Mouse (Mus musculus) stomach, embryonic 15.5 days (tissue): ENCODE measurements around the gene Rbfox1. TPM values are rescaled to one million over a fixed set of nuclear protein-coding genes. Genes with fewer than 3 reads are reported as not detected.
A peak's percentile ranks its signal among the peaks of the same experiment; 100 is the strongest.

Source experiments
- ATAC-seq: fragments of 200-750 bp; cut with Nextera tagmentation; 2 replicates; pipeline ENCODE4 v1.8.0; 2017; ENCODE audit warnings: low read depth, moderate number of reproducible peaks, moderate TSS enrichment; ENCODE audit not compliant: insufficient read depth, low FRiP score
- H3K27ac ChIP-seq: fragments of 300-500 bp; sonication (generic); 2 replicates; pipeline ENCODE4 v1.5.1; 2015; ENCODE audit warnings: mild to moderate bottlenecking, inconsistent platforms
- H3K27me3 ChIP-seq: fragments of 300-500 bp; sonication (generic); replicated peaks from 2 replicates; pipeline ENCODE4 v1.6.1; 2015; ENCODE audit warnings: inconsistent platforms
- H3K36me3 ChIP-seq: fragments of 300-500 bp; sonication (generic); 2 replicates; pipeline ENCODE4 v1.6.1; 2015; ENCODE audit warnings: inconsistent platforms
- H3K4me1 ChIP-seq: fragments of 300-500 bp; sonication (generic); 2 replicates; pipeline ENCODE4 v1.6.1; 2015; ENCODE audit warnings: inconsistent platforms
- H3K4me2 ChIP-seq: fragments of 300-500 bp; sonication (generic); 2 replicates; pipeline ENCODE4 v1.6.1; 2015; ENCODE audit warnings: mild to moderate bottlenecking, inconsistent platforms
- H3K4me3 ChIP-seq: fragments of 300-500 bp; sonication (generic); replicated peaks from 2 replicates; pipeline ENCODE4 v1.5.1; 2015; ENCODE audit warnings: inconsistent platforms
- H3K9ac ChIP-seq: fragments of 300-500 bp; sonication (generic); 2 replicates; pipeline ENCODE4 v1.6.1; 2015; ENCODE audit warnings: inconsistent platforms
- H3K9me3 ChIP-seq: fragments of 300-500 bp; sonication (generic); 2 replicates; pipeline ENCODE4 v1.6.1; 2016; ENCODE audit warnings: inconsistent platforms
- WGBS: fragments of 180-500 bp; shearing (Covaris S2); methylation state at CpG from one replicate; pipeline ENCODE4 v1.1.7; 2015; 5-methylcytosine and 5-hydroxymethylcytosine counted together
- polyA plus RNA-seq: library from polyadenylated mRNA; unstranded; fragments of >200 nt; fragmentation: Nextera tagmentation; extraction: Ambion mirVana; gene quantifications from 2 replicates; pipeline ENCODE4 v1.2.1, GENCODE M21; 2015

The Rbfox1 gene
- polyA plus RNA-seq, 1 experiment from 2014 or later = 3.5 TPM

DNA sequence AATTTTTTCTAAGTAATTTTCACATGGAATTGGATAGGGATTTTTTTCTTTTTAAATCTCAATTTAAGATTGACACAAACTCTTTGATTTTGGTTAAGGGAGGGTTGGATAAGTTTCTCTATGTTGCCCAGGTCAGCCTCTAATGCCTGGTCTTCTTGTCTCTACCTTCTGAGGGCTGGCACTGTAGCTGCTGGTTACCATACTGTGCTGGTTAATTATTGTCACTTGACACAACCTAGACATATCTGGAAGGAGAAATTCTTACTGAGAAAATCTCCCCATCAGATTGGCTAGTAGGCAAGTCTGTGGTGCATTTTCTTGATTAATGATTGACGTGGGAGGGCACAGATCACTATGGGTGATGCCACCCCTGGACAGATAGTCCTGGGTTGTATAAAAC lies 177.3 kb downstream of the Rbfox1 start:
- Histone ChIP-seq H3K4me3 (no peak overlapping the region), H3K27ac (no peak overlapping the region), H3K9me3 (no peaks in the 10 kb centered on the region), H3K4me2 (no peak overlapping the region), H3K27me3 (no peaks in the 10 kb centered on the region), H3K4me1 (no peaks in the 10 kb centered on the region), H3K36me3 (no peaks in the 10 kb centered on the region), H3K9ac (no peak overlapping the region)
- 89% methylated on average over 1 of the region's 1 CpGs for WGBS
- no peak for ATAC-seq

DNA sequence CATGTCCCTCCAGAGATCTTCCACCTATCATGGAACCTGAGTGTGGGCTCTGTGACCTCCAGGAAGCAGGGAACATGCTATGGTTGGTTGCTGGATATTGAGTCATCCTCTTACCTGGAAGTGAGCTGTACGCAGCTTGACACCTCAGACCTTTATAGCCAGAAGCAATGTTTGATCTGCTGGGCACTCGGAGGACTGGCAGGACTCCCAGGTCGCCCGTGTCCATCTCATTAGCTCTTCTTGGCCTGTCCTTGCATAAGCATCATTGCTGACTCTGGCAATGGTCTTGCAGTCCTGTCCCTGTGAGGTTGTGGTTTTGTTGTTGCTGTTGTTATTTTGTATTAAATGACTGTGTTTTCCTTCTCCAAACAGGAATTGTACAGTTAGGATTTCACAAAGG lies 180.3 kb downstream of the Rbfox1 start:
- no peak overlapping the region for H3K4me3 ChIP-seq
- no peak overlapping the region for H3K9ac ChIP-seq
- H3K36me3 ChIP-seq = no peaks in the 10 kb centered on the region
- no peak overlapping the region for H3K4me2 ChIP-seq
- H3K4me1 ChIP-seq = no peaks in the 10 kb centered on the region
- 87% methylated on average over 4 of the region's 4 CpGs for WGBS
- no peak for ATAC-seq
- H3K27ac ChIP-seq = no peak overlapping the region
- no peaks in the 10 kb centered on the region for H3K9me3 ChIP-seq
- no peaks in the 10 kb centered on the region for H3K27me3 ChIP-seq

- ATAC-seq = no peak
- no peak overlapping the region for H3K4me2 ChIP-seq
- no peaks in the 10 kb centered on the region for H3K4me1 ChIP-seq
- 79% methylated on average over 10 of the region's 10 CpGs for WGBS
- H3K27me3 ChIP-seq = no peaks in the 10 kb centered on the region
- H3K36me3 ChIP-seq = no peaks in the 10 kb centered on the region
- H3K9ac ChIP-seq = no peak overlapping the region
- H3K27ac ChIP-seq = no peak overlapping the region
- H3K9me3 ChIP-seq = no peaks in the 10 kb centered on the region
- no peak overlapping the region for H3K4me3 ChIP-seq
Observed at GRCm38 (mm10) chr16:6075442-6076050, 190.4 kb downstream of the Rbfox1 start.

GRCm38 (mm10) chr16:6079017-6079416 lies 193.9 kb downstream of the Rbfox1 start:
- H3K9me3 ChIP-seq = no peaks in the 10 kb centered on the region
- no peaks in the 10 kb centered on the region for H3K36me3 ChIP-seq
- H3K4me3 ChIP-seq = no peak overlapping the region
- H3K27ac ChIP-seq = no peak overlapping the region
- H3K4me1 ChIP-seq = no peaks in the 10 kb centered on the region
- 82% methylated on average over 4 of the region's 4 CpGs for WGBS
- H3K4me2 ChIP-seq = no peak overlapping the region
- no peak for ATAC-seq
- H3K27me3 ChIP-seq = no peaks in the 10 kb centered on the region
- H3K9ac ChIP-seq = no peak overlapping the region

GRCm38 (mm10) chr16:6084701-6085365 lies 199.7 kb downstream of the Rbfox1 start:
- Histone ChIP-seq H3K4me2 (no peak overlapping the region), H3K27me3 (no peaks in the 10 kb centered on the region), H3K9ac (no peak overlapping the region), H3K27ac (no peak overlapping the region), H3K4me1 (no peaks in the 10 kb centered on the region), H3K4me3 (no peak overlapping the region), H3K9me3 (no peaks in the 10 kb centered on the region), H3K36me3 (no peaks in the 10 kb centered on the region)
- no peak for ATAC-seq
- WGBS = 69% methylated on average over 7 of the region's 7 CpGs

DNA sequence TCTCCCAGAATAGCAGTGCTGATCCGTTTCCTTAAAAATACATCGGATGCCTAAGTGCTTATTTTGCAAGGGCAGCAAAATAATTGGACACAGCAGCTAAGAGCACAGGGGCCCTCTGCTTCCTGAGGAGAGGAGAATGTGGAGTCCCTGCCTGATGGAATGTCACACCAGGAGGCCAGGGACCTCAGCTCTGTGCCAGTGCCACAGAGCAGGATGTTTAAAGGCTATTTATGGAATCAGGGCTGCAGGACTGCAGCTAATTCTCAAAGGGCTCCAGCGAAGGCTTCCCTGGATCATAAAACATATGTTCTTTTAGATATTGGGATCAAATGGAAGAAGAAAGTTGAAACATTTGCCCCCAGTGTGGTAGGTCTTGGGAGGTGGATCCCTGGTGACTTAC lies 201.0 kb downstream of the Rbfox1 start:
- Histone ChIP-seq H3K36me3 (no peaks in the 10 kb centered on the region), H3K27ac (no peak overlapping the region), H3K9me3 (no peaks in the 10 kb centered on the region), H3K4me1 (no peaks in the 10 kb centered on the region), H3K9ac (no peak overlapping the region), H3K4me2 (no peak overlapping the region), H3K27me3 (no peaks in the 10 kb centered on the region), H3K4me3 (no peak overlapping the region)
- 45% methylated on average over 3 of the region's 3 CpGs for WGBS
- no peak for ATAC-seq

DNA sequence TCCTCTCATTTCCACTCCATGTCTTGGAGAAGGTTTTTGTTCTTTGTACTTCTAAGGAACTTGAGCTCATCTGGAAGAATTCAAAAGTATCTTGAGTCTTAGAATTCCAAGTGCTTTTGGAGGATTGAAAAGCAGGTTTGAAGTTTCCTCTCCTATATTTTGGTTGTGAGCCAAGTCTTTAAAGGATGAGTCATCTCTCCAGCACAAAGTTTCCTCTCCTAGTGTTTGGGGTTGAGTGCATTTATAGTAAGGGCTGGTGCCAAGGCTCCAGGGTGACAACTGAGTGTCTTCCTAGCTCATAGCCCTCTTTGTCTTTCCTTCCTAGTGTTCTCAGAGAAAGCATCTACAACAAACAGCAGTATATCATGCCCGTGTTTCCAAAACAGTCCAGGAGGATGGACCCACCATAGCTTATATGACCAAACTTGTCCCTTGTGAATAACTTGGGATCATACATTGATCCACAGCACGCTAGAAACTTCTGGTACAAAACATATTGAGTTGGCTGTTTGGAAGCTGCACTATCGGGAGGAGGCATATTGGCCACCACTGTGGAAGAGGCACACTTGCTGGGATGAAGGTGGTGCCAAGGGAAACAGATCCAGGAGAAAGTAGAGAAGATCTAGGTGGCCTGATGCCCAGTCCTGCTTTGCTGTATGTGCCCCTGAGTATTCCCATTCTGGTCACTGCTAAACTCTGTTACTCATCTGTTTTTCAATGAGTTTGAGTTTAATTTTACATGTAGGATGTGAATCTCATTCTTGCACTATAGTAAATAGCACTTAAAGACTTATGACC lies 206.4 kb downstream of the Rbfox1 start:
- Histone ChIP-seq H3K4me3 (no peak overlapping the region), H3K4me1 (no peaks in the 10 kb centered on the region), H3K9ac (no peak overlapping the region), H3K4me2 (no peak overlapping the region), H3K36me3 (no peaks in the 10 kb centered on the region), H3K27me3 (no peaks in the 10 kb centered on the region), H3K27ac (no peak overlapping the region), H3K9me3 (no peaks in the 10 kb centered on the region)
- no peak for ATAC-seq
- 88% methylated on average over 3 of the region's 3 CpGs for WGBS

GRCm38 (mm10) chr16:6095604-6096372 lies 210.6 kb downstream of the Rbfox1 start:
- Histone ChIP-seq H3K27ac (no peak overlapping the region), H3K4me3 (no peak overlapping the region), H3K9me3 (no peaks in the 10 kb centered on the region), H3K36me3 (no peaks in the 10 kb centered on the region), H3K4me1 (no peaks in the 10 kb centered on the region), H3K4me2 (no peak overlapping the region), H3K27me3 (no peaks in the 10 kb centered on the region), H3K9ac (no peak overlapping the region)
- peak; percentile 98 for ATAC-seq
- 55% methylated on average over 2 of the region's 2 CpGs for WGBS

DNA sequence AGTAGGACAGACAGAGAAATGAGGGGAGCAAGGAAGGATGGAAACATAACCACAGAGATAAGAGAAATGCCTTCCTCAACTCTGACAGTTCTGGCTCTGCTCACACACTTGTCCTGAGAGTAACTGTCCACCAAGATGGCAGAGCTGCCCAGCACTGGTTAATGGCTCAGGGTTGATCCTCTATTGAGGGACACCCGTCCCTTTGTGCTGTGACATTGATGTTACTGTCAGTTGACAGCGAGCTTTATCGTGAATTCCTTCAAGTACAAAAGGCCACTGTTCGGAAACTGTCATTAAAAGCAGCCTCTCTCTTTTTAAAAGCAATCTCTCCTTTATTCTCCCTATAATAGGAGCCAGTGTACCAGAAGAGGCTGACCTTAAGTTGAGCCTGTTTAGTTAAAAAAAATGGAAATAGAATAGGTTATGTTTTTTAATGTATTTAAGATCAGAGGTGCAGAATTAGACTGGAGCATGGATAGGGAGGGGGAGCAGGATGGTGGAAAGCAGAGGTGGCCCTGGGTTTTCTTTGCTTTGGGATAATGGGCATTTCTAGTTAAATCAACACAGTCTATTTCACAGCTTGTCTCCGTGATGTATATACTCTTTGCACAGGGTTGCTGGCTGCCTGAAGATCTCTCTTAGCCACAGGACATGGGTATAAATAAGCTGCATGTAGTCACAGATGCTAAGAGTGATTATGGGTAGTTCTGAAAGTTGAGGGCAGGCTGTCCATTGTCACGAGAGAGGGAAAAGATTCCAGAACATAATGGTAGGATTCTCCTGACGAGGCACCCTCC lies 212.3 kb downstream of the Rbfox1 start:
- H3K27ac ChIP-seq = no peak overlapping the region
- 55% methylated on average over 7 of the region's 7 CpGs for WGBS
- H3K27me3 ChIP-seq = no peaks in the 10 kb centered on the region
- H3K4me3 ChIP-seq = no peak overlapping the region
- no peak overlapping the region for H3K9ac ChIP-seq
- no peak overlapping the region for H3K4me2 ChIP-seq
- no peaks in the 10 kb centered on the region for H3K36me3 ChIP-seq
- no peak for ATAC-seq
- no peaks in the 10 kb centered on the region for H3K4me1 ChIP-seq
- H3K9me3 ChIP-seq = no peaks in the 10 kb centered on the region

GRCm38 (mm10) chr16:6098116-6098515 lies 213.0 kb downstream of the Rbfox1 start:
- Histone ChIP-seq H3K27me3 (no peaks in the 10 kb centered on the region), H3K4me1 (no peaks in the 10 kb centered on the region), H3K9ac (no peak overlapping the region), H3K27ac (no peak overlapping the region), H3K9me3 (no peaks in the 10 kb centered on the region), H3K36me3 (no peaks in the 10 kb centered on the region), H3K4me3 (no peak overlapping the region), H3K4me2 (no peak overlapping the region)
- ATAC-seq = no peak
- 77% methylated on average over 3 of the region's 3 CpGs for WGBS

DNA sequence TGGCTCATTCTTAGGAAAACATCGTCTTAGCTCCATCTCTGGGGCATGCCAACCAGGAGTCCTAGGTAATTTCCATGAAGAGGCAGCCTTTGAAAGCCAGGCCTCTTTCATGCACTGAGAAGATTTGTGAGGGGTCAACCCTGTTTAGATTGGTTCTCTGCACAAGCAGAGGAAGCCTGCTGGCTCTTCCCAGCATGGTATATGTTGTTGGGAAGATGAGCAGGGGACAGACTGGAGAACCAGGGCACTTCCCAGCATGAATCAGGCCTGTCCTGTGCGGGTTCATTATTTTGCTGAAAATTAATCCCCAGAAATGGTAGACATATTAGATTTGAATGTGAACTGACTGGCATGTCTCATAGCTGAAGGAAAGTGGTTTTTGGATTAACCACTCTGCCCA lies 214.4 kb downstream of the Rbfox1 start:
- H3K4me3 ChIP-seq = no peak overlapping the region
- H3K4me2 ChIP-seq = no peak overlapping the region
- no peaks in the 10 kb centered on the region for H3K36me3 ChIP-seq
- no peak overlapping the region for H3K9ac ChIP-seq
- H3K4me1 ChIP-seq = no peaks in the 10 kb centered on the region
- H3K27me3 ChIP-seq = no peaks in the 10 kb centered on the region
- WGBS = 86% methylated on average over 2 of the region's 2 CpGs
- no peaks in the 10 kb centered on the region for H3K9me3 ChIP-seq
- no peak for ATAC-seq
- no peak overlapping the region for H3K27ac ChIP-seq
